ENCODE assay signal across 9 mouse cellular contexts in genomic region chr6:142519110-142519509, GRCm38 (mm10). TPM values are rescaled to one million over a fixed set of nuclear protein-coding genes. Genes with fewer than 3 reads are reported as not detected.
DNase-seq lines count a peak whose midpoint lies in the region; ATAC-seq and TF ChIP-seq lines count a peak whose summit lies in the region.
"Had no signal": no experiment of that assay in that cellular context is flagged by ENCODE, and none has a peak within 500 bp of the region (broad histone marks: within the 10 kb centered on the region; RNA-seq: fewer than 3 reads in every experiment).

No protein-coding gene starts in this region.

- no peak overlapping the region for H3K4me3 ChIP-seq in kidney, adult 2 months (ENCODE audit: insufficient read depth, low read depth, low read length)
- no peak overlapping the region for H3K4me3 ChIP-seq in G1E (ENCODE audit: low read depth, low read length)
- H3K4me3 ChIP-seq in intestine, embryonic 15.5 days (replicated peaks), result no peak overlapping the region
- no peak overlapping the region for H3K4me3 ChIP-seq in midbrain, embryonic 16.5 days (ENCODE audit: low read depth, low read length)
- H3K4me3 ChIP-seq: embryonic facial prominence, embryonic 12.5 days had no signal

- no peak overlapping the region for H3K4me2 ChIP-seq in intestine, embryonic 15.5 days (replicated peaks)
- no peak overlapping the region for H3K4me2 ChIP-seq in midbrain, embryonic 16.5 days (ENCODE audit: low read length)
- H3K4me2 ChIP-seq: embryonic facial prominence, embryonic 12.5 days had no signal

- TF ChIP-seq CTCF in kidney, adult 2 months (conservative IDR thresholded peaks at IDR 0.05; ENCODE audit: insufficient read depth, insufficient read length, low read depth, low read length), result peak; percentile 30; the same call in 1 of the 2 replicates
- TF ChIP-seq CTCF in G1E (IDR thresholded peaks at IDR 0.05; ENCODE audit: low read depth, low read length), result peak; percentile 39; the same call in 1 of the 2 replicates

- no peak overlapping the region; the same call in 1 of the 2 replicates for H3K9ac ChIP-seq in intestine, embryonic 15.5 days
- H3K9ac ChIP-seq in midbrain, embryonic 16.5 days (ENCODE audit: low read depth, low read length), result no peak overlapping the region
- H3K9ac ChIP-seq: embryonic facial prominence, embryonic 12.5 days had no signal

- peak; percentile 33 for DNase-seq in kidney, adult 2 months
- no peak for DNase-seq in kidney, adult 9 months
- DNase-seq in G1E (ENCODE audit: low spot score), result peak; percentile 32
- peak; percentile 76 for DNase-seq in embryo, embryonic 11 days
- no peak for DNase-seq in spleen, postnatal 10 days (ENCODE audit: low spot score in 2 of 2)
- no peak for DNase-seq in gastrocnemius, postnatal 25 days

- no peaks in the 10 kb centered on the region for H3K9me3 ChIP-seq in G1E (replicated peaks)
- H3K9me3 ChIP-seq in intestine, embryonic 15.5 days, result no peaks in the 10 kb centered on the region
- H3K9me3 ChIP-seq in midbrain, embryonic 16.5 days (replicated peaks; ENCODE audit: control insufficient read depth, low read length, poor library complexity, severe bottlenecking), result no peaks in the 10 kb centered on the region
- H3K9me3 ChIP-seq: embryonic facial prominence, embryonic 12.5 days had no signal

- no peak for TF ChIP-seq POLR2A in kidney, adult 2 months (IDR thresholded peaks at IDR 0.05; ENCODE audit: low read depth, low read length)

- 9% methylated on average over 6 of the region's 6 CpGs for WGBS in kidney, adult 2 months
- WGBS in intestine, embryonic 15.5 days, result 14% methylated on average over 6 of the region's 6 CpGs
- WGBS in midbrain, embryonic 16.5 days, result 15% methylated on average over 6 of the region's 6 CpGs

- no peaks in the 10 kb centered on the region for H3K36me3 ChIP-seq in kidney, adult 2 months (ENCODE audit: control insufficient read depth, insufficient read depth, low read length)
- no peaks in the 10 kb centered on the region for H3K36me3 ChIP-seq in G1E (replicated peaks)
- no peaks in the 10 kb centered on the region for H3K36me3 ChIP-seq in intestine, embryonic 15.5 days
- no peaks in the 10 kb centered on the region for H3K36me3 ChIP-seq in midbrain, embryonic 16.5 days (ENCODE audit: control insufficient read depth, insufficient read depth, low read length)
- H3K36me3 ChIP-seq: embryonic facial prominence, embryonic 12.5 days had no signal

- peak; percentile 55; the same call in 1 of the 2 replicates for ATAC-seq in G1E (ENCODE audit: extremely low read depth, insufficient number of reproducible peaks, low FRiP score, poor library complexity, severe bottlenecking)
- peak; percentile 40; the same call in 1 of the 2 replicates for ATAC-seq in intestine, embryonic 15.5 days
- ATAC-seq in midbrain, embryonic 16.5 days, result peak; percentile 77

- peaks cover 2% of the 10 kb centered on the region; the same call in 1 of the 2 replicates for H3K4me1 ChIP-seq in kidney, adult 2 months (ENCODE audit: control insufficient read depth, insufficient read depth, low read length)
- H3K4me1 ChIP-seq in G1E (ENCODE audit: insufficient read depth, low read depth, low read length), result no peaks in the 10 kb centered on the region
- H3K4me1 ChIP-seq in intestine, embryonic 15.5 days (replicated peaks), result 0 out of 2 replicates have a peak, but pooled peaks cover 2% of the 10 kb centered on the region
- no peaks in the 10 kb centered on the region for H3K4me1 ChIP-seq in midbrain, embryonic 16.5 days (ENCODE audit: control insufficient read depth, insufficient read depth, low read length)
- H3K4me1 ChIP-seq: embryonic facial prominence, embryonic 12.5 days had no signal

- no peaks in the 10 kb centered on the region for H3K27me3 ChIP-seq in kidney, adult 2 months (replicated peaks; ENCODE audit: control insufficient read depth, insufficient read depth, low read length)
- peaks cover 3% of the 10 kb centered on the region; the same call in 1 of the 2 replicates for H3K27me3 ChIP-seq in G1E (ENCODE audit: insufficient read depth, low read length)
- H3K27me3 ChIP-seq in intestine, embryonic 15.5 days (replicated peaks), result no peaks in the 10 kb centered on the region
- no peaks in the 10 kb centered on the region for H3K27me3 ChIP-seq in midbrain, embryonic 16.5 days (ENCODE audit: control insufficient read depth, insufficient read depth, low read depth, low read length)
- H3K27me3 ChIP-seq: embryonic facial prominence, embryonic 12.5 days had no signal

- no peak overlapping the region for H3K27ac ChIP-seq in kidney, adult 2 months (ENCODE audit: insufficient read depth, low read depth, low read length)
- no peak overlapping the region for H3K27ac ChIP-seq in intestine, embryonic 15.5 days
- no peak overlapping the region for H3K27ac ChIP-seq in midbrain, embryonic 16.5 days (ENCODE audit: low read length)
- H3K27ac ChIP-seq: embryonic facial prominence, embryonic 12.5 days had no signal

RNA-seq across cellular contexts. Expression of gene Ldhb, which starts 11.4 kb away (rescaled TPM):
- polyA plus RNA-seq in kidney, adult 2 months (2012; rRNA removed), result 2,043 and 2,340 TPM in 2 replicates
- not detected in 2 replicates for total RNA-seq in G1E (2014; fragmentation: Nextera tagmentation)
- total RNA-seq in G1E (2017), result not detected in 2 replicates
- polyA plus RNA-seq in G1E (2012), result 0.09 TPM in 1 of 2 replicates, not detected in the other
- polyA plus RNA-seq in intestine, embryonic 15.5 days (2015; fragmentation: Nextera tagmentation; extraction: Ambion mirVana), result 93.1 and 100 TPM in 2 replicates
- polyA plus RNA-seq in midbrain, embryonic 16.5 days (2015; fragmentation: Nextera tagmentation; extraction: Ambion mirVana), result 407 and 436 TPM in 2 replicates
- 100 to 1,000 TPM; 120 to 334 TPM for total RNA-seq in gastrocnemius, postnatal 25 days (2021)

RNA-seq across cellular contexts. Expression of gene Gys2, which starts 46.2 kb away (rescaled TPM):
- polyA plus RNA-seq in kidney, adult 2 months (2012; rRNA removed), result 11.5 and 14.8 TPM in 2 replicates
- not detected in 2 replicates for total RNA-seq in G1E (2014; fragmentation: Nextera tagmentation)
- total RNA-seq in G1E (2017), result not detected in 2 replicates
- not detected in 2 replicates for polyA plus RNA-seq in G1E (2012)
- polyA plus RNA-seq in intestine, embryonic 15.5 days (2015; fragmentation: Nextera tagmentation; extraction: Ambion mirVana), result 0.97 and 1.4 TPM in 2 replicates
- 0.09 TPM in 1 of 2 replicates, not detected in the other for polyA plus RNA-seq in midbrain, embryonic 16.5 days (2015; fragmentation: Nextera tagmentation; extraction: Ambion mirVana)
- total RNA-seq in gastrocnemius, postnatal 25 days (2021), result not detected
- polyA plus RNA-seq: embryonic facial prominence, embryonic 12.5 days had no signal

RNA-seq across cellular contexts. Expression of gene Kcnj8, which starts 52.3 kb away (rescaled TPM):
- 9.4 TPM in 2 replicates for polyA plus RNA-seq in kidney, adult 2 months (2012; rRNA removed)
- not detected in 2 replicates for total RNA-seq in G1E (2014; fragmentation: Nextera tagmentation)
- total RNA-seq in G1E (2017), result 0.16 TPM in 1 of 2 replicates, not detected in the other
- not detected in 2 replicates for polyA plus RNA-seq in G1E (2012)
- 37.2 and 40.6 TPM in 2 replicates for polyA plus RNA-seq in intestine, embryonic 15.5 days (2015; fragmentation: Nextera tagmentation; extraction: Ambion mirVana)
- polyA plus RNA-seq in midbrain, embryonic 16.5 days (2015; fragmentation: Nextera tagmentation; extraction: Ambion mirVana), result 14.7 and 15.4 TPM in 2 replicates
- total RNA-seq in gastrocnemius, postnatal 25 days (2021), result 1 to 10 TPM; 8.2 to 8.8 TPM

Comparison
In these comparisons a context has a peak if more than half of its experiments do, and no peak if none do; other contexts are left out.
1. DNase-seq: peak in kidney, adult 2 months (single experiment), G1E (single experiment) and embryo, embryonic 11 days (single experiment); none in kidney, adult 9 months (single experiment), spleen, postnatal 10 days (0 of 2) and gastrocnemius, postnatal 25 days (single experiment).
2. RNA of gene Ldhb, which starts 11.4 kb away (polyA plus RNA-seq): 2,043 to 2,340 TPM in kidney, adult 2 months, 407 to 436 TPM in midbrain, embryonic 16.5 days and 93.1 to 100 TPM in intestine, embryonic 15.5 days; 0.09 TPM in G1E; every median in the first group is over 10 times any median in the second.
3. RNA of gene Kcnj8, which starts 52.3 kb away (polyA plus RNA-seq): 37.2 to 40.6 TPM in intestine, embryonic 15.5 days, 14.7 to 15.4 TPM in midbrain, embryonic 16.5 days and 9.4 TPM in kidney, adult 2 months; not detected in G1E; every median in the first group is over 10 times any median in the second.
4. Peak in every context shown above with its lines, with median percentiles within 50 percentile points of each other: ATAC-seq.